Mouse (Mus musculus): ENCODE data around the gene Nat8f2.
A peak's percentile ranks its signal among the peaks of the same experiment; 100 is the strongest.
"Not testable (repeated sequence)": the region's sequence is repeated elsewhere in the genome, so short reads cannot be mapped to it uniquely, and the experiment has no call there.

The Nat8f2 gene

DNA sequence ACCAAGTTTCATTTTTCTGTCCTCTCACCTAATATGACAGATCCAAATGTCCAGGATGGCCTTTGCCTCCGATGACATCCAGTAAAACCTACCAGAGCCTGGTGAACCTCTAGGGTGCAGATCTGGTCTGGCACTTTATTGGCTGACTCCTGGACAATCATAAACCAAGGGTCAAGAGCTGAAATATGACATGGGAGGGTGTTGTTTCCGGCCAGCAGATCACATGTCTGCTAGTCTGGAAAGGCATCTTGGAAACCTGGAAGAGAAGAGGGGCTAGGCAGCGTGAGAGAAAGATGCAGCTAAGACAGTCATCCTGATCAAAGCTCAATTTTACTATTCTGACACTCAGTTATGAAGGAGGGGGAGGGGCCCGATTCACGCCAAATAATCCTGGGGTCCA lies at the start of gene Nat8f2:
Nat8f2 (minus strand) TSS at position 153 of the 400 bp plus-strand sequence.
- not testable (repeated sequence) for DNase-seq (ENCODE audit: low spot score in 2 of 2)

DNA sequence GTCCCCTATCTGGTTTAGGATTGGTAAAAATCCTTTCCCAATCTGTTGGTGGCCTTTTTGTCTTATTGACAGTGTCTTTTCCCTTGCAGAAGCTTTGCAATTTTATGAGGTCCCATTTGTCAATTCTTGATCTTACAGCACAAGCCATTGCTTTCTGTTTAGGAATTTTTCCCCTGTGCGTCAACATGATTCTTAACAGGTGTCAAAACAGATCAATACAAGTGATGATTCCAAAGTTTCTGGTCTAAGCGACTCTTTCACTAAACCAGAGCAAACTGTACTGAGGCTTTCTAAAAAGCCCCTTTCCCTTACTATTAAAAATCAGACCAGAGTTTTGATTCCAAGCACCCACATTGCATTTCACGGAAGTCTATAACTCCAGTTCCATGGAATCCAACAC lies 49.4 kb upstream of the Nat8f2 start:
- DNase-seq (ENCODE audit: low spot score in 2 of 2), result not testable (repeated sequence)

GRCm38 (mm10) chr6:85916596-85916995 lies 47.6 kb upstream of the Nat8f2 start:
- no peak for DNase-seq (ENCODE audit: low spot score in 2 of 2)

- DNase-seq (ENCODE audit: low spot score in 2 of 2), result peak; percentile 82 to 89
These were observed 46.9 kb upstream of the Nat8f2 start, which contains the start of gene Nat8f1 for GRCm38 (mm10) chr6:85915539-85916513. Nat8f1 (minus strand) TSS chr6:85915687.

- DNase-seq (ENCODE audit: low spot score in 2 of 2), result peak in 1 of 2 experiments; percentile 23
These were observed 46.2 kb upstream of the Nat8f2 start for GRCm38 (mm10) chr6:85915141-85915538.

- DNase-seq (ENCODE audit: low spot score in 2 of 2), result no peak
These were observed 42.6 kb upstream of the Nat8f2 start, which contains the start of gene Tprkb for GRCm38 (mm10) chr6:85911587-85911986. Tprkb (plus strand) TSS chr6:85911865.

- no peak for DNase-seq (ENCODE audit: low spot score in 2 of 2)
These were observed 40.7 kb upstream of the Nat8f2 start for GRCm38 (mm10) chr6:85909704-85910103.

DNA sequence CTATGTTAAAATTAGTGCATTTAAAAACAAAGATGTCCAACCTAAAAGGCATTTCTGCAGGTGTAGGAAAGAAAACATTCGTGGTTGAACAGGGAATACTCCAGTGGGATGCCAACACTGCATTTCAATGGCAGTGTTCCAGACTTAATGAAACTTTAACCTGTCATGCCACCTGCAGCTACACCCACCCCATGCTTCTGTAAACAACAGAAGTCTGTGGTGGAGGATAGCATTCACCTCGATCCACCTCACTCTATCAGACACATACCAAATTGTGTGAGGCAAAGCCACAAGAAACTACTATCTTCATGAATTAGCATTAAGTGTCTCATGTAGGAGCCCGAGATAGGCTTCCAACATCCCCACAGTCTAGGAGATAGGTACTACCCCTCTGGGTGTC lies 39.4 kb upstream of the Nat8f2 start:
- no peak for DNase-seq (ENCODE audit: low spot score in 2 of 2)

DNA sequence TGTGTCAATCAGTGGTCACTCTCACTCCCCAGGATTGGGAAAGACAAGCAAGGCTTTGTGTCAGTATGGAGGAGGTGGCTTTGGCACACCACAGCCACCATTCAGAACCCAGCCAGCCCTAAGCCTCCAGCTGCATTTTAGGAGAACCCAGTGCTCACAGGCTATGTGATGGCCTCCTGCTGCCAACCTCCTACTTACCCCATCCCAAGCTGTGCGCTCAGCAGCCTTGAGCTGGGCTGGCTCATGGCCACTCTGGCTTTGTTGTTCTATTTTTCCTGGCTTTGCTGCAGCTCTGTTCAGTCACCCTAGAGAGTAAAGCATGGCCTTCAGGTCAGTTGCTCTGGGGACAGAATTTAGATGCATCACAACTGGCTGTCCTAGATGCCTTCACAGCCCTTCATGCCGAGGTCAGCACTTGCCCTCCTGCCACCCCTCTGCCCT lies 38.0 kb upstream of the Nat8f2 start:
- not testable (repeated sequence) for DNase-seq (ENCODE audit: low spot score in 2 of 2)

DNA sequence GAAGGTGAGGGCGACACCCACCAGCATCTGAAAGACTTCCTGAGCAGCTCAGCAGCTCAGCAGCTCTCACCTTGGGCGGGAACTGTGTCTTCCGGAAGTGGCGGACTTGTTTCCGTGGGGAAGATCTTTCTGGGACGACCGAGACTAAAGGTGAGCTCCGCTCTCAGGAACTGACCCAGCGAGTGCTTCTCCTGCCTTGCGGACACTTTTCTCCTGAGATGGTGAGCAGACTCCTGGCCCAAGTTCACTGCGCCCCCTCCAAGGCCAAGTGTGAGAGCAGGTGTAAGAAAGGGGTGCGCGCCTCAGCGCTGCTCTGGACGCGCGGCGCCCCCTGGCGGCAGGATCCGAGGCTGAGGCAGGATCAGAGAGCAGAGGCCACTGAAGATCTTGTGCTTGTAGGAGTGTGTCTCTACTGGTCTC lies 35.7 kb upstream of the Nat8f2 start, which contains the start of gene Nat8f4:
Nat8f4 (minus strand) TSS at position 243 of the 420 bp plus-strand sequence.
- DNase-seq (ENCODE audit: low spot score in 2 of 2), result peak; percentile 67

DNA sequence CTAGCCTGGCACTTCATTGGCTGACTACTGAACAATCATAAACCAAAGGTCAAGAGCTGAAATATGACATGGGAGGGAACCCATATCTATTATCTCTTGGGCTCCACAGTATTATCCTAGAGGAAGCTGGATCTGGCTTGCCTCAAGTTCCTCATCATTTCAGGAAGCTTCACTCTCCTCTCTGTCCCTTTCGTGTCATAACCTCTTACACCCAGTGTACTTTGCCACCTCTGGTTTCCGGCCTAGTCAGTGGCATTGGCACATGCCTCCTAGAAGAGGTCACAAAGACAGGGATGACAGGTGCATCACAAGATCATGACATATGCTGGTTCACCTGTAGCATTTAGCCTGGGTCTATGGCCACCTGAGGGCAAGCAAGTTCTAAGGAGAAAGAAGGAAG lies 33.3 kb upstream of the Nat8f2 start:
- no peak for DNase-seq (ENCODE audit: low spot score in 2 of 2)

DNA sequence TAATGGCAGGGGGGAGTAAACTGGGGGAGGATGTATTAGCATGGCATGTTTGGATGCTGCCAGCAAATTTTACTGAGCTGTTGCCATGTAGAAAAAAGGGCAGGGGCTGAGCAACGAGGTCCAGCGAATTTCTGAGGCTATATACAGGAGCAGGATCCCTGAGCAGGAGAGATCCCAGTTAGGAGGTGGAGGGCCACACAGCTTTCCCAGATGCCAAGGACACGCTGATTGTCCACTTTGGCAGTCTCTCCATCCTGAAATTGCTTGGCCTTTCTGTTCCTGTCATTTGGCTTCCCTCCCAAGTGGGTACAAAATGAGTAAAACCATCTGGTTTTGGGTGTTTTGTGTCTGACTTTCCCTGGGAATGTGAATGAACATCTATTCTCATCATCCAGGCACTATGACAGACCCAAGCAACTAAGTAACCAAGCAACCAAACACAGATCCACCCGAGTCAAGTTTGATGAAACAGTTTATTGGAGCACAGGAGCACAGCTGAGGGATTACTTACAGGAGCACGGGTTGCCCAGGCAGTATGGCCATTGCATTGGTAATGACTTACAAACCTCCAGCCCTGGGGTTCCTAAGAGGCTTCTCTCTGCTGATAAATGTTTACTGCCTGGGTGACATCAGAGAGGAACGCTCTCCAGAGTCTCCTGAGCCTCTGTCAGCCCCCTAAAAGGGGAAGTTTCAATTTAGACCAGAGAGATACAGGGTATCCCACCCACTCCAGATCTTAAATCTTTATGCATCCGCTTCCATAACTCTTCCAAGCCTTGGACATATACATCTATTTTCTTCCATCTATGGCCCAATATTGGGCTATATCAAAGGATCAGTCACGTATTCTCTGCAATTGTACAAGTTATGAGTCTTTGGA lies 29.9 kb upstream of the Nat8f2 start:
- DNase-seq (ENCODE audit: low spot score in 2 of 2), result not testable (repeated sequence)

GRCm38 (mm10) chr6:85895061-85895648 lies 26.2 kb upstream of the Nat8f2 start:
- DNase-seq (ENCODE audit: low spot score in 2 of 2), result not testable (repeated sequence)

DNA sequence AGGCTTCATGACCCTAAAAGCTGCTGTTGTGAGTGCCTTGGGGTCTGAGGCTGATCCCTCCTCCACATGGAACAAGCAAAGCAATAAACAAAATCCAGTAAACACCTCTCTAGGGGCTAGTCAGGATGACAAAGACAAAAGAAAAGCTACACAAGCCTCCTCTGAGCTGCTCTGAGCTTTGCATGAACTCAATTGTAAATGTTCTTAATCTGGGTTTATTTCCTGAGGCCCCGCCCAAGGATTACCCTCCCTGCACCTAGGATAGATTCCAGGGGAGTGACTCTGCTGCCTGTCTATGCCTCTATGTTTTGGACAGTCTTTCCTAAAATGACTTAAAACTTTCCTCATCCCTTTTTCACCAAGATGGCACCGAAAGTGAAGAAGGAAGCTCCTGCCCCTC lies 20.0 kb upstream of the Nat8f2 start:
- DNase-seq (ENCODE audit: low spot score in 2 of 2), result no peak

DNA sequence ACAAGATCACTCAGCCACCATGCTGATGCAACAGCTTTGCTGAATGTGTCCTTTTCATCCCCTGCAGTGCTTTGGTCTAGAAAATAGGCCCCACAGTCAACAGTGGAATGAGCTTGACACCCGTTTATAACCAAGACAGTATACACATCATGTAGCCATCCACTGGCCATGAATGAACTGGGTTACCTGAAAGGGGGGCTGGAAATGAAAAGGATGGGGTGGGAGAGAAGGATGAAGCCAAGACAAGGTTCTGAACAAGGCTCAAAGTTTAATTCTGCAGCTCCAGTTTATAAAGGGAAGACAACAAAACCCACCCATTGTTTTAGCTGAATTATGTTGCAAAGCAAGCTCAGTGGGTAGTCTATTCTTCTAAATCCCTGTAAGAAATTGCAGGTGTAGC lies 15.4 kb upstream of the Nat8f2 start:
- DNase-seq (ENCODE audit: low spot score in 2 of 2), result no peak

GRCm38 (mm10) chr6:85883246-85883645 lies 14.3 kb upstream of the Nat8f2 start:
- not testable (repeated sequence) for DNase-seq (ENCODE audit: low spot score in 2 of 2)

GRCm38 (mm10) chr6:85867726-85868690 lies 950 bp downstream of the Nat8f2 start:
- no peak for DNase-seq (ENCODE audit: low spot score in 2 of 2)

DNA sequence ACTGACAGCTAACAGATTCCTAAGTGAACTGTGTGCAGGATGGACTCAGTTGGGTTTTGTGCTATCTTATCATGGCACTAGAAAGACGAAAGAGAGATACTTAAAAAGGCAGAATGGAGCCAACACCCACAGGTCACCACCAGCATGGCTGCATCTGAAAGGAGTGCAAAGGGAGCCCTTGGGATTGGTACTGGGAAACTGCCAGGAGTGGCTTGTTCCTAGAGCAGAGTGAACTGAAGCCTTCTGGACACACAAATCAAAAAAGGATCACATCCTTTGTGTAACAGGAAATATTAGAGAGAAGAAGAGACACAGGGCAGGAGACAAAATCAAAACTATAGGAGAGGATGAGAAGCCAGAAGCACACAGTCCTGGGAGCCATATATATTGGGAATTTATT lies 2.0 kb downstream of the Nat8f2 start:
- not testable (repeated sequence) for DNase-seq (ENCODE audit: low spot score in 2 of 2)

DNA sequence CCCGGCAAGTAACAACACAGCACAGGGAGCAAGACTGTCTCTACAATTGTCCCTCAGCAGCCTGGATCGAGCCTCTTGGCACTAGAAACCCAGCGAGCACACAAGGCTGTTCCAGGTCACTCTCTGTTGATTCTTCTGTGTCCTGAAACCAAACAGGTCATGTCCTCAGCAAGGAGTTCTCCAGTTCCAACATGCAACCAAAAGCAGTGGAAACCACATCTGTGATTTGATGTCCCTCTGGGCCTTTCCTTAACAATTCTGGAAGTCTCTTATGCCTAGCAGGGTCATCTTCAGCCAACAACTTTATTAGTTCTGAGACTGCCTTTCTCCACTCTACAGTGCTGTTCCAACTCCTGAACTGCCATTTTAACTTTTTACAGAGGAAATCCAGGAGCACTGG lies 2.8 kb downstream of the Nat8f2 start:
- DNase-seq (ENCODE audit: low spot score in 2 of 2), result not testable (repeated sequence)

All from spleen, postnatal 36 days (tissue).